Mouse (Mus musculus): ENCODE results near the gene Mast4.

Mast4 gene

DNA sequence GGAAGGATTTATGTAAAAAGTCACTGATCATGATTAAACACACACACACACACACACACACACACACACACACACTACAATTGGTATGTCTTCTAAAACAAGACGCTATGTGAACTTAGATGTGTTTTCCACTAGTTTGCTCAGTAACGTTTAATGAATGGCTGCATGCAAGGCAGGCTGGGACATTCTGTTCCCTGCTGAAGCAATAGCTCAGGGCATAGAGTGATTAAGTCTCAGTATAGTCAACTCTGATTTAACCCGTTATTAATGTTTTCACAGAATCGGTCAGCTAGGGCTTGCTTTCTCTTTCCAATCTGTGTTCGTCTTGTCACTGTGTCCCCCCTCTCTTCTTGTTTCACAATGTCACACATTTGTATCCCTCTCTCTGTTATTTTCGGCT lies 558.8 kb downstream of the Mast4 start:
- no peak for DNase-seq

GRCm38 (mm10) chr13:102774786-102775201 lies 559.5 kb downstream of the Mast4 start:
- DNase-seq, result no peak

DNA sequence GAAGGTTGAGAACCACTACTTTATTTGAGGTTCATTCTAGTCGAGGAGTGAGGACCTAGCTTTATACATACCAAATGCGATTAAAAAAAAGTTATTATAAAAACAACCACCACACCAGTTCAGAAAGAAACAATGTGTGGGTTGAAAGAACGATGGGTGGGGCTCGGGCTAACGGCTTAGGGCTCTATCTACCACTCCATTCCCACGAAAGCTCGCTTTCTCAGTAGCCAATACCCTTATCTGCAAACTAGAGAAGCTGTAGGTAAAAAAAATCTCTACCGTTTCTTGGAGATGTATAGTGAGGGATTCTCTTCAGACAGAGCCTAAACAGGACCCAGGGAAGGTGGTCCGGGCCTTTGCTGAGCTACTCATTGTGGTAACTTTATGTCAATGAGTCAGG lies 561.1 kb downstream of the Mast4 start:
- DNase-seq, result no peak

DNA sequence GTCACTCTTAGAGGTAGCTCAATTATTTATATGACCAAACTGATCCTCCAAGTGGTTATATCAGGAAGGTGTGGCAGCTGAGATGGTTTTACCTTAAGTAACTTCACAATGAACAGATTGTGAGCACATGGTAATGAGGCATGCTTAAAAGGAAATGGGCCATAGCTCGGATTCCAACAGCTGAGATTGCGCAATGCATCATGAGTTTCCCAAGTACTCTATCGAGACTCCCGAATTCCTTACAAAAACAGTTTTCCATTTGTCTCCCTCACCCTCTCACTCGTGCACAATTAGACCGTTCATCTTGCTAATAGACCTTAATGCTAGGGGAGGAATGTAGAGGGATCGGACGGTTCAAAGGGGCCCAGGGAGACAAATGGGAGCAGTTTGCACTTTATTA lies 564.1 kb downstream of the Mast4 start:
- no peak for DNase-seq

DNA sequence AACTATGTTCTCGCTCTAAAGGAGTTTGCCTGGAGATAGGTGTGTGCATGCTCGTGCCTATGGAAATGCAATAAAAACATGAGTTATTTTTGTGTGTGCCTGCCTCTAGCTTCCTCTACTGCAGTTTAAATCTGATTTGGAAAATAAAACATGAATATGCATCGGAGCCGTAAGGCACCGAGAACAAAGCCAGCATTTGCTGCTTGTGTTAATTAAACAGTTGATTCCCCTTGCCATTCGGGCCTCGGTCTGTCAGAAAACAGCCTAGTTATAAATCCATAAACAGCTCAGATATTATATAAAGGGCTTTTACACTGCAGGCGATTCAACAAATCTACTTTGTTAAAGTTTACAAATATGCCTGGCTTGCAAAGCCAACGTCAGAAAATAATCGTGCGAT lies 565.8 kb downstream of the Mast4 start:
- DNase-seq, result no peak

DNA sequence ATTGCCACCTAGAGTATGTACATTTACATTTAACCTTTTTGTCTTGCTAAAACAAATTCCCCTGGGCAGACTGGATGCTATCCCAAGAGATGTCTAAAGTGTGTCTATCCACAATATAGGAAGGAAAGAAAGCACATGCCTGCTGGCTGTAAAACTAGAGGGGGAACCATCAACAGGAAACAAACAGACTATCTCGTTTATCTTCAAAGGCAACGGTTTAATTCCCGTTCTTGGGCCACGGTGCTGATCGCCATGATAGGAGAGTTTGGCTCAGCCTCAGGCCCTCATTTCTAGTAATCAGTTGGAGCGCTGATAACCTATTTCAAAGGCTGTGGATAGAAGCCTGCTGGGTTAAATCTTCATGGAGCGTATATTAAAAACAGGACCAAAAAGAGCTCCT lies 567.2 kb downstream of the Mast4 start:
- no peak for DNase-seq

GRCm38 (mm10) chr13:102765216-102765615 lies 569.1 kb downstream of the Mast4 start:
- DNase-seq, result peak; percentile 25

GRCm38 (mm10) chr13:102764218-102764617 lies 570.1 kb downstream of the Mast4 start:
- no peak for DNase-seq

DNA sequence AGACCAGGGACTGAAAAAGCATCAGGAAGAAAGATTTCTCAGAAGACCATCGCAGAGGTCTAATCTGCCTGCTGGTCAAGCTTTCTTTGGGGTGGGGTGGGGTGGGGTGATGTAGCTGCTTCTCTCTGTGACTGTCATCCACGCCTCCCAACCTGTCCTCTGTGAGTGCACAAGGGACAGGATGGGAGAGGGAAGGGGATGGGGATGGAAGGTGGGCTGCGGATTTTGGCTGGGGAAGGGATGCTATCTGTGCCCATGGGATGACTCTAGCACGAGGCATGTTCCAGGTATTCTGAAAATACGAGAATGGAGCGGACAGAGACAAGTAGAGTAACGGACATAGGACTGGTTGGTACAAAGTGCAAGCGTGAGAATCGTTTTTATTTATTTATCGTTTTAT lies 572.1 kb downstream of the Mast4 start:
- DNase-seq, result no peak

DNA sequence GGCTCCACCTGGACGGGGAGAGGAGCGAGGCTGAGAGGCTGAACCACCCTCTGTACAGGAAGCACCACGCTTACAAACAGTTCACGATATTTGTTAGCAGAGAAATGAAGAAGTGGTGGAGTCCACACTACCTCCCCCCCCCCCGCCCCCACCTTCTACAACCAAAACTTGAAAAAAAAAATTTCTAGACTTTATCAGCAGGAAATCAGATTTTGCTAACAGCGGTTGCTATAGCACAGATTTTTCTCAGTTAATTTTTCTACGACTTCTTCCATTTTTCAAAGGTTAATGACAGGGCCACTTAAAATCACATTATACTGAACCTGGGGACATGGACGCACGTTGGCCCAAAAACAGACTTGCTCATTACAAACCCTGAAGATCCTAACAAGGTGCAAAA lies 572.9 kb downstream of the Mast4 start:
- DNase-seq, result no peak

DNA sequence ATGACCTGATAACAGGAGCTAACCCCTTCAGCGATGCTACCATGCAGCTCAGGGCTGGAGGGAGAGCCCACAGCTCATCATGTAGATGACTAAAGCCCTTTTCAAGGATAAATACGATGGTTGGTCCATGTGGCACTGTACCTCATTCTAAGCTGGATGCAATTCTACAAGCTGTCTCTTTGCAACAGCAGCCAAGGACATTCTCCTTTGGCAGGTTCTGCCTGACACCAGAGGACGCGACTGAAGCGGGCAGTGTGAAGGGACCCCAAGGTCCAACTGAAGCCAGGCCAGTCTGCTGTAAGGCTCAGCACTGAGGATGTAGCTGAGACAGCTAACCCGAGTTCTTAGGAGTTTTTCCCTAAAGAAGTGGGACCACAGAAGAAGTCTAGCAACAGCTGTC lies 576.3 kb downstream of the Mast4 start:
- no peak for DNase-seq

GRCm38 (mm10) chr13:102756071-102756470 lies 578.2 kb downstream of the Mast4 start:
- DNase-seq, result no peak

- no peak for DNase-seq
Observed at GRCm38 (mm10) chr13:102755124-102755523, 579.2 kb downstream of the Mast4 start.

DNA sequence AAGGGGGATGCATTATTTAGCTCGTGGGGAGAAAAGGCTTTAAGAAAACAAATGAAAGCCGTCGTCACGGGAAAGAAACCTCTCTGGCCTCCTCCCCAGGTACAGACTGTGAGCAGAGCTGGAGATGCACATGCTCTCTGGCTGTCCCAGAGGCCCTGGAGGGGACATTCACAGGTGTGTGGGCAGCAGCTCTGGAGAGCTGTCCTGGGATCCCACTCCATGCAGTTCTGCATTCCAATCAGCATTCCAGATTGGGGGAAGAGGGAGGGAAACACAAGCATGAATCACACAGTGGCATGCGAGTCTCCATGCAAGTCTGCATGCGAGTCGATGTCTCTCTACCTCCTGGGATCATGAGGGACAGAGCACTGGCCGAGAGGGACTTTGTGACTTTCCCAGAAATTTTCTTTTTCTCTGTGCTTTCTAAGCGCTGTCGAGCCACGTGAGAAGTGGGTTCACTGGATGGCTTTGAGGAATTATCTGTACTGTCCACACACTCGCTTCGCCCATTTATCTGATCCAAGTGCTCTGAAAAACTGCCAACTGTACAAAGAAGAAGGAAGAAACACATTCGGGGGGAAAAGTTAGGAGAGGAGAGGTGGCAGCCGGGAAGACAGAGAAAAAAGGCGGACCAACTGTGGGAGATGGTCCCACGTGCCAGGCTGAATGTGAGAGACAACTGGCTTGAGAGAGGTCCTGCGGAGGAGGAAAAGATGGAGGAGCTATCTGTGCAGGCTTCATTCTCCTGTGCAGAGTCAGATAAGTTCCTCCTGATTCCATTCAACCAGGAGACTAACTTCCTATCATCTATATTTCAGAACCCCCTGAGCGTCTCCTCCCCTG lies 580.4 kb downstream of the Mast4 start:
- DNase-seq, result no peak

DNA sequence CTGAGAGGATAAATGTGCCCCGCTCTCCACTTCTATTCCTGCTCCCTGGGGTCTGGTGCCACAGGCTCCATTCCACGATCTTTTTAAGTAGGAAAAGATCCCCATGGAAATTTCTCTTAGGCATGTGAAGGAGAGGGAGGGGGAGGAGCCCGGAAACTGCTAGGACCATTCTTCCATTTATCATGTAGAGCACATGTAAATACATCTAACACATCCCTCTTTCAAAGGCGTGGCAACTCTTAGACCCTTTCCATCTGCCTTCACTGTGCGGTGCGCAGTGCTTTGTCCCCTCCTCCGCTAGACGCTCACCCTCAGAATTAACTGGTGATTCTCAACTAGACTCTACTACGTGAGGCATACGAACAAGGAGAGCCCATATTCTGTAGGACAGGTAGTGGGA lies 584.4 kb downstream of the Mast4 start:
- no peak for DNase-seq

DNA sequence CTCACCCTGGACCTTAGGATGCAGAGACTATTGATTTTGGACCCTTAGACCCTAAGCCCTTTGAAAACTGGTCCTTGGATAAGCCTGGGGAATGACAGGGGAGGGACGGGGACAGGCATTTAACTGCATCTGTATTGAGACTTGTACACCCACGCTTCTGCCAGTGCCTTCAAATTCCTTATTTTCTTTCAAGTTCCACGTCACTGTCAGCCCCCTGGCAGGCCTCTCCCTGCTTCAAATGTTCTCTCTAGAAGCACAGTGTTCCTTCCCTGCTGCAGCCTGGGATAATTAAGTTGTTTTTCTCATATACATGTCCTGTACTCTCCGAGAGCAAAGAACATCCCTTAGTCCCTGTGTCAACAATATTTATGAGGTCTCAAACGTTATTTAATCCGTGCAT lies 585.1 kb downstream of the Mast4 start:
- no peak for DNase-seq

- no peak for DNase-seq
Observed at GRCm38 (mm10) chr13:102746803-102747561, 587.3 kb downstream of the Mast4 start.

DNA sequence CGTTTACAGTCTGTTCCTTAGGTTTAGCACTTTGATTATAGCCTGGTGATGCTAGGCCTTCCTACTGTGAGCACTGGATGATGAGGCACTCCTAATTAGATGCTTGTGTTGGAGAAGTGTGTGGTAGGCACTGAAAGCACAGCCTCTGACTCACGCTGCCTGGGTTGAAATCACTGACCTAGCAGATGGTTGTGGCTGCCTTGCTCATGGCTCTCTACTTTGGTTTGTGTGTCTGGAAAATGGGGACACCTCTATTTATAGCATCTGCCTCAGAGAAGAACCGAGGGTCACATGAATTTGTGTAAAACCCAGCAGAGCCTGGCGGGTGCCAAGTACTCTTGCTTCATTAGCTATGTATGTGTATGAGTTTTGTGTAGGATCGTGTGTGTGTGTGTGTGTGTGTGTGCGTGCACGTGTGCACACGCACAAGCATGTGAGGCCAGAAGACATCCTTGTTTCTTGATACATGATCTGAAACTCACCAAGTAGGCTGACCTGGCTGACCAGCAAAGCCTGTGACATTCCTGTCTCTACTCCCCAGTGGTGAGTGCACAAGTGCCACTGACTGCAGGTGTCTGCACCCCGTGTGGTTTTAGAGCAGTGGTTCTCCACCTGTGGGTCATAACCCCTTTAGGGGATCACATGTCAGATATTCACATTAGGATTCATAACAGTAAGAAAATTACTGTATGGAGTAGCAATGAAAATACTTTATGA lies 588.5 kb downstream of the Mast4 start:
- no peak for DNase-seq

GRCm38 (mm10) chr13:102745270-102745600 lies 589.1 kb downstream of the Mast4 start:
- DNase-seq, result no peak

DNA sequence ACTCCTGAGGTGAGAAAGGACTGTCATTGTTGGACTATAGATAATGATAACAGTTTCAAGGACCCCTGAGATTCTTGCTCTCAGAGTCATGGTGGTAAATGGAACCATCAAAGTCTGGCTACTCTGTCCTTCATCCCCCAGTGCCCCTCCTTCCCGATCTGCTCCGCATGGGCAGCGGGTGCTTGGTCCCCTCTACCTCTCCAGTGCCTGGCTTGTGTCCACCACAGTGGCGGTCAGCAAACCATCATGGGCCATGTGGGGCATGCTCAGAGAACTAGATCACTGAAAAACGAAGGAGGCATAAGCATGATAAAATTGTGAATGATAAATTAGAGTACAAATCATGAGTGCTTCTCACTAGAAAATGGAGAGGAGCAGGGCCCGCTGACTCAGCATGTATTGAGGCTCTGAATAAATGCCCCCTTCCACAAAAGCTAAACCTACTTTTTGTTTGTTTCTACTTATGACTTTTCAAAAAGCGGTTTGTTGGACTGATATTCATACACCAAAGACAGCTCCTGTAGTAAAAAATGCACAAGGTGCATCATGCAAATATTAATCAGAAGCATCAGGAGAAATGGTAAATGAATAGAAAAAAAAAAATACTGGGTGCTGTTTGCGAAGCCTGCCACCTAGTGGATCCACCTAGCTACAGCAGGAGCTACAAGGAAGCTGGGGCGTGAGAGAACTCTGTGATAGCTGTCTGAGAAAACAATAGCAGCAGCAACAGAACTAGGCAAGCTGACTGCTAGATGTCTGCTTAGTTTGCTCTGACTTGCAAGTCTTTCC lies 589.6 kb downstream of the Mast4 start:
- peak; percentile 71 for DNase-seq

GRCm38 (mm10) chr13:102739720-102740535 lies 594.4 kb downstream of the Mast4 start:
- no peak for DNase-seq

DNA sequence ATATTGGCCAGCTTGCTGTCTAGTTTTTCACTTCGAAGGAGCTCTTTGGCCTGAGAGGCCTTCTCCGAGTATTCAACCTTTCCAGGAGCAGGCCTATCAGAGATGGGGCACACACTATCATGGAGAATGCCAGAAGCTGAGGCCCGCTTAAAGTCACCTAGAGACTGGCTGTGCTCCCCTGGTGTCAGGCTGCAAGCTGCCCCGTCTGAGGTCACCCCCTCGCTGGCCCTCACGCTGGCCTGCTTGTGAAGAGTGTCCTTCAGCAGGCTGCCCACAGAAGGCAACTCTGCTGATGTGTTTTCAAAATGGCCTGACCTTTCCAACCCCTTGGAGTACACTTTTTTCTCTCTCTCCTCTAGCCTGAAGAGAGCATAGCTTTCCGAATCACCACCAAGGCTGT lies 596.5 kb downstream of the Mast4 start:
- no peak for DNase-seq

Measured in retina, postnatal 1 day (tissue).